Comparison of ENCODE assay signal across 8 mouse cellular contexts in the genomic region with DNA sequence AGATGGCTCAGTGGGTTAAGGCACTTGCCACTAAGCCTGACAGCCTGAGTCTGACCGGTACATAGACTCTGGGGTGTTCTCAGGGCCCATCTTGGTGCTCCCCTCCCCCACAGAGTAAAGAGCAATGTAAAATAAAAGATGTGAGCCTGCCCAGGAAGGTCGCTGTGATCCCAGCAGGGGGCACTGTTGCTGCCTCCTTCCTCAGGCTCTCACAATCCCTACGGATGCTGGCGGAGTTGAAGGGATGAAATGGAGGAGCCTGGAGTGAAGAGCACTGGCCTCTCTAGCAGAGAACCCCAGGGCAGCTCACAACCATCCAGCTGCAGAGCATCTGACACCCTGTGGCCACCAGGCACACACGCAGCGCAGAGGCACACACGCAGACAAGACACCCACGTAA. TPM values are rescaled to one million over a fixed set of nuclear protein-coding genes. Genes with fewer than 3 reads are reported as not detected.
A peak's percentile ranks its signal among the peaks of the same experiment; 100 is the strongest.
DNase-seq lines count a peak whose midpoint lies in the region; ATAC-seq and TF ChIP-seq lines count a peak whose summit lies in the region.

No protein-coding gene starts in this region.

- no peak overlapping the region for H3K27ac ChIP-seq in forebrain, embryonic 10.5 days
- no peak overlapping the region for H3K27ac ChIP-seq in forebrain, embryonic 15.5 days (replicated peaks)
- H3K27ac ChIP-seq in forebrain, embryonic 14.5 days (ENCODE audit: low read depth, low read length) = no peak overlapping the region

- peak; percentile 47 for DNase-seq in forebrain, embryonic 10.5 days (ENCODE audit: extremely low spot score, low spot score)
- peak; percentile 43 to 48 for DNase-seq in right cerebral cortex, postnatal 10 days (ENCODE audit: low spot score in 2 of 2)
- DNase-seq in right cerebral cortex, adult 18-20 months = no peak
- peak; percentile 67 for DNase-seq in forebrain, embryonic 14.5 days (ENCODE audit: low spot score)
- no peak for DNase-seq in lung, adult 2 months
- no peak for DNase-seq in B cell, adult 2 months
- DNase-seq in spleen, postnatal 14 days (ENCODE audit: low spot score in 2 of 2) = no peak

- no peak overlapping the region for H3K9ac ChIP-seq in forebrain, embryonic 15.5 days (replicated peaks)
- no peak overlapping the region for H3K9ac ChIP-seq in forebrain, embryonic 14.5 days (ENCODE audit: low read length)

- no peak; the same call in 1 of the 2 replicates for ATAC-seq in forebrain, embryonic 15.5 days (replicated peaks)
- ATAC-seq in forebrain, embryonic 14.5 days = peak; percentile 54; the same call in 1 of the 2 replicates

- no peaks in the 10 kb centered on the region for H3K27me3 ChIP-seq in forebrain, embryonic 10.5 days (ENCODE audit: poor library complexity, severe bottlenecking)
- H3K27me3 ChIP-seq in forebrain, embryonic 15.5 days = no peaks in the 10 kb centered on the region
- no peaks in the 10 kb centered on the region for H3K27me3 ChIP-seq in forebrain, embryonic 14.5 days (replicated peaks; ENCODE audit: control insufficient read depth, insufficient read depth, low read length)

- no peak for TF ChIP-seq POLR2A in lung, adult 2 months (IDR thresholded peaks at IDR 0.05; ENCODE audit: borderline replicate concordance, extremely low read depth, low read depth, low read length)

- H3K4me3 ChIP-seq in forebrain, embryonic 10.5 days = no peak overlapping the region
- no peak overlapping the region for H3K4me3 ChIP-seq in forebrain, embryonic 15.5 days
- H3K4me3 ChIP-seq in forebrain, embryonic 14.5 days (ENCODE audit: low read depth, low read length) = no peak overlapping the region
- H3K4me3 ChIP-seq in lung, adult 2 months (replicated peaks; ENCODE audit: extremely low read depth, low read depth, low read length) = no peak overlapping the region

- H3K4me2 ChIP-seq in forebrain, embryonic 15.5 days (replicated peaks) = no peak overlapping the region
- no peak overlapping the region for H3K4me2 ChIP-seq in forebrain, embryonic 14.5 days (ENCODE audit: low read length)

- H3K4me1 ChIP-seq in forebrain, embryonic 10.5 days = peaks cover 8% of the 10 kb centered on the region; the same call in 1 of the 2 replicates
- no peaks in the 10 kb centered on the region for H3K4me1 ChIP-seq in forebrain, embryonic 15.5 days
- H3K4me1 ChIP-seq in forebrain, embryonic 14.5 days (ENCODE audit: control insufficient read depth, insufficient read depth, low read length) = no peaks in the 10 kb centered on the region
- no peaks in the 10 kb centered on the region for H3K4me1 ChIP-seq in lung, adult 2 months (ENCODE audit: control insufficient read depth, insufficient read depth, low read length)

- peak; percentile 72 for TF ChIP-seq CTCF in lung, adult 2 months (IDR thresholded peaks at IDR 0.05; ENCODE audit: insufficient read depth, low read length)

- H3K9me3 ChIP-seq in forebrain, embryonic 10.5 days = no peaks in the 10 kb centered on the region
- no peaks in the 10 kb centered on the region for H3K9me3 ChIP-seq in forebrain, embryonic 15.5 days
- no peaks in the 10 kb centered on the region for H3K9me3 ChIP-seq in forebrain, embryonic 14.5 days (replicated peaks; ENCODE audit: control insufficient read depth, low read length)

- peaks cover 83% of the 10 kb centered on the region for H3K36me3 ChIP-seq in forebrain, embryonic 10.5 days (replicated peaks)
- H3K36me3 ChIP-seq in forebrain, embryonic 15.5 days = peaks cover 71% of the 10 kb centered on the region
- H3K36me3 ChIP-seq in forebrain, embryonic 14.5 days (ENCODE audit: control insufficient read depth, insufficient read depth, low read length) = peaks cover 74% of the 10 kb centered on the region

- WGBS in forebrain, embryonic 10.5 days = 34% methylated on average over 8 of the region's 8 CpGs
- WGBS in forebrain, embryonic 15.5 days = 27% methylated on average over 8 of the region's 8 CpGs
- WGBS in forebrain, embryonic 14.5 days = 34% methylated on average over 8 of the region's 8 CpGs
- 70% methylated on average over 8 of the region's 8 CpGs for WGBS in lung, adult 2 months

RNA-seq across cellular contexts. Expression of a gene that starts 19.9 kb away (rescaled TPM):
- polyA plus RNA-seq in forebrain, embryonic 10.5 days (2016; fragmentation: Nextera tagmentation; extraction: Ambion mirVana) = 6.2 and 7.1 TPM in 2 replicates
- polyA plus RNA-seq in forebrain, embryonic 15.5 days (2015; fragmentation: Nextera tagmentation; extraction: Ambion mirVana) = 16.0 and 16.9 TPM in 2 replicates
- 14.0 and 16.4 TPM in 2 replicates for polyA plus RNA-seq in forebrain, embryonic 14.5 days (2014; fragmentation: Nextera tagmentation; extraction: Ambion mirVana)
- 29.6 and 31.1 TPM in 2 replicates for polyA plus RNA-seq in lung, adult 2 months (2012; rRNA removed)

RNA-seq across cellular contexts. Expression of a gene that starts 29.2 kb away (rescaled TPM):
- polyA plus RNA-seq in forebrain, embryonic 10.5 days (2016; fragmentation: Nextera tagmentation; extraction: Ambion mirVana) = 571 and 588 TPM in 2 replicates
- 405 and 408 TPM in 2 replicates for polyA plus RNA-seq in forebrain, embryonic 15.5 days (2015; fragmentation: Nextera tagmentation; extraction: Ambion mirVana)
- polyA plus RNA-seq in forebrain, embryonic 14.5 days (2014; fragmentation: Nextera tagmentation; extraction: Ambion mirVana) = 402 and 418 TPM in 2 replicates
- polyA plus RNA-seq in lung, adult 2 months (2012; rRNA removed) = 243 and 280 TPM in 2 replicates

RNA-seq across cellular contexts. Expression of a gene that starts 53.7 kb away (rescaled TPM):
- polyA plus RNA-seq in forebrain, embryonic 10.5 days (2016; fragmentation: Nextera tagmentation; extraction: Ambion mirVana) = 2.8 and 4.2 TPM in 2 replicates
- polyA plus RNA-seq in forebrain, embryonic 15.5 days (2015; fragmentation: Nextera tagmentation; extraction: Ambion mirVana) = 2.6 and 4.4 TPM in 2 replicates
- polyA plus RNA-seq in forebrain, embryonic 14.5 days (2014; fragmentation: Nextera tagmentation; extraction: Ambion mirVana) = 0.99 and 1.6 TPM in 2 replicates
- 8.0 and 8.4 TPM in 2 replicates for polyA plus RNA-seq in lung, adult 2 months (2012; rRNA removed)

Comparison
In these comparisons a context has a peak if more than half of its experiments do, and no peak if none do; other contexts are left out.
1. DNase-seq: peak in forebrain, embryonic 10.5 days (single experiment), right cerebral cortex, postnatal 10 days (2 of 2) and forebrain, embryonic 14.5 days (single experiment); none in right cerebral cortex, adult 18-20 months (single experiment), lung, adult 2 months (single experiment), B cell, adult 2 months (0 of 2) and spleen, postnatal 14 days (0 of 2).